Mouse (Mus musculus): ENCODE measurements around the gene Cfap36.

- TF ChIP-seq CTCF (IDR thresholded peaks at IDR 0.05; ENCODE audit: insufficient read depth, low read depth, low read length) (no peak), POLR2A (IDR thresholded peaks at IDR 0.05; ENCODE audit: insufficient read depth, low read depth, low read length) (no peak)
These were observed 9.2 kb downstream of the Cfap36 start for GRCm38 (mm10) chr11:29238047-29238446.
